Mouse (Mus musculus): Measurements from ENCODE around the gene Strn4. TPM values are rescaled to one million over a fixed set of nuclear protein-coding genes. Genes with fewer than 3 reads are reported as not detected.

Gene Strn4
- polyA plus RNA-seq, 1 experiment from 2014 or later = 33.7 TPM

- peaks cover 57% of the 10 kb centered on the region for H3K36me3 ChIP-seq (ENCODE audit: control insufficient read depth, insufficient read depth)
- H3K4me1 ChIP-seq (replicated peaks; ENCODE audit: control insufficient read depth, insufficient read depth, low read length) = no peaks in the 10 kb centered on the region
- no peaks in the 10 kb centered on the region for H3K9me3 ChIP-seq (ENCODE audit: control insufficient read depth)
- no peaks in the 10 kb centered on the region for H3K27me3 ChIP-seq (replicated peaks; ENCODE audit: control insufficient read depth, insufficient read depth, low read length)
- no peak overlapping the region for H3K4me2 ChIP-seq (replicated peaks; ENCODE audit: low read depth)
- no peak overlapping the region for H3K27ac ChIP-seq (ENCODE audit: low read depth, low read length)
- 92% methylated on average over 18 of the region's 18 CpGs for WGBS
- no peak overlapping the region for H3K9ac ChIP-seq (ENCODE audit: low read depth, low read length)
- H3K4me3 ChIP-seq (ENCODE audit: low read depth, low read length) = no peak overlapping the region
- no peak for TF ChIP-seq CTCF (IDR thresholded peaks at IDR 0.05; ENCODE audit: low read depth)
- no peak for ATAC-seq
These were observed 22.5 kb downstream of the Strn4 start for GRCm38 (mm10) chr7:16837916-16838803.

DNA sequence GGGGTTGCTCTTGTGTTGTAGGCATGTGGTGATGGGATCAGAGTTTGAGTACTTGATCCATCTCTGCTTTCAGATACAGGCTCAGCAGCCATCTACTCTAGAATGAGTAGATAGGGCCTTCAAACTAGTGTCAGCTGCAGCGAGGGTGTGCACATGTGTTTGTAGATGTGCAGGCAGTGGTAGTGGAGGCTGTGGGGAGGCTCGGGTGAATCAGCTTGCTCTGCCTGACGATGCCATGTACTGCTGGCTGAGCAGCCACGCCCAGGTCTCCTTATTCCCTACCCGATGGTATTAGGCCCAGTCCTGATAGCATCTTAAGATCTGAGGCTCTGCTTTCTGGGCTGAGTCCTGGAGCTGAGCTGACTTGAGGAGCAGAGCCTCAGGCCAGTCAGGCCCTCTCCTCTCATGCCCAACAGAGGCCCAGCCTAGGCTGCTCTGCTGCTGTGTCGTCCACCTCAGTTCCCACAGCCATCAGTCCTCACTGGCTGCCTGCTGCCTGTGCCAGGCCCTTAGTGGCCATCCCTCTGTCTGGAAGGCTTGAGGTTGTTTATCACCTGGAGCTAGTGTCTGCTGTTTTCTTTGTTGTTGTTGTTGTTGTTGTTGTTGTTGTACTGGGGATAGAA, 23.2 kb downstream of the Strn4 start:
- Histone ChIP-seq H3K4me2 (replicated peaks; ENCODE audit: low read depth) (no peak overlapping the region), H3K4me3 (ENCODE audit: low read depth, low read length) (no peak overlapping the region), H3K4me1 (replicated peaks; ENCODE audit: control insufficient read depth, insufficient read depth, low read length) (no peaks in the 10 kb centered on the region), H3K27ac (ENCODE audit: low read depth, low read length) (no peak overlapping the region), H3K36me3 (ENCODE audit: control insufficient read depth, insufficient read depth) (peaks cover 49% of the 10 kb centered on the region), H3K9ac (ENCODE audit: low read depth, low read length) (no peak overlapping the region), H3K9me3 (ENCODE audit: control insufficient read depth) (no peaks in the 10 kb centered on the region), H3K27me3 (replicated peaks; ENCODE audit: control insufficient read depth, insufficient read depth, low read length) (no peaks in the 10 kb centered on the region)
- 68% methylated on average over 6 of the region's 6 CpGs for WGBS
- TF ChIP-seq CTCF (IDR thresholded peaks at IDR 0.05; ENCODE audit: low read depth) = no peak
- ATAC-seq = no peak

GRCm38 (mm10) chr7:16839427-16840108, 23.9 kb downstream of the Strn4 start:
- no peaks in the 10 kb centered on the region for H3K4me1 ChIP-seq (replicated peaks; ENCODE audit: control insufficient read depth, insufficient read depth, low read length)
- no peak overlapping the region for H3K9ac ChIP-seq (ENCODE audit: low read depth, low read length)
- H3K4me2 ChIP-seq (replicated peaks; ENCODE audit: low read depth) = no peak overlapping the region
- no peak overlapping the region for H3K27ac ChIP-seq (ENCODE audit: low read depth, low read length)
- no peaks in the 10 kb centered on the region for H3K27me3 ChIP-seq (replicated peaks; ENCODE audit: control insufficient read depth, insufficient read depth, low read length)
- WGBS = 91% methylated on average over 12 of the region's 12 CpGs
- TF ChIP-seq CTCF (IDR thresholded peaks at IDR 0.05; ENCODE audit: low read depth) = no peak
- ATAC-seq = no peak
- no peaks in the 10 kb centered on the region for H3K9me3 ChIP-seq (ENCODE audit: control insufficient read depth)
- no peak overlapping the region for H3K4me3 ChIP-seq (ENCODE audit: low read depth, low read length)
- peaks cover 46% of the 10 kb centered on the region for H3K36me3 ChIP-seq (ENCODE audit: control insufficient read depth, insufficient read depth)

DNA sequence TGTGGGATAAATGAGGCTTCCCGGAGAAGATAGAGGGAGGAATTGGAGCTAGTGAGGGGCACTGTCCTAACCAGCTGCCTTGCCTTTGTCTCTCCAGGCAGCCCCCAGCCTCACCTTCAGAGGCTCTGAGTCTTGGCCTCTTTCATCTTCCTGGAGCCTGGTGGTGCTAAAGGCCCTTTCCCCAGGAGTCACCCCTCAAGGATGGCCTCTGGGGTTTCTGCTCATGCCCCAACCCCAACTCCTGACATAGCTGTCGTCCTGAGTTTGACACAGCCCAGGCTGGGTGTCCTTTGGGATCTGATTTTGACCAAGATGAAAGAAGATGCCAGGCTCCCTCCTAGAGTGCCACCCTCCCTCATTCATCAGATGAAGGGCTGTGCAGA, 24.4 kb downstream of the Strn4 start:
- Histone ChIP-seq H3K4me3 (ENCODE audit: low read depth, low read length) (no peak overlapping the region), H3K27me3 (replicated peaks; ENCODE audit: control insufficient read depth, insufficient read depth, low read length) (no peaks in the 10 kb centered on the region), H3K27ac (ENCODE audit: low read depth, low read length) (no peak overlapping the region), H3K9me3 (ENCODE audit: control insufficient read depth) (no peaks in the 10 kb centered on the region), H3K4me2 (replicated peaks; ENCODE audit: low read depth) (no peak overlapping the region), H3K4me1 (replicated peaks; ENCODE audit: control insufficient read depth, insufficient read depth, low read length) (no peaks in the 10 kb centered on the region), H3K36me3 (ENCODE audit: control insufficient read depth, insufficient read depth) (peaks cover 41% of the 10 kb centered on the region), H3K9ac (ENCODE audit: low read depth, low read length) (no peak overlapping the region)
- no peak for ATAC-seq
- no peak for TF ChIP-seq CTCF (IDR thresholded peaks at IDR 0.05; ENCODE audit: low read depth)
- WGBS = 70% methylated on average over 2 of the region's 2 CpGs

DNA sequence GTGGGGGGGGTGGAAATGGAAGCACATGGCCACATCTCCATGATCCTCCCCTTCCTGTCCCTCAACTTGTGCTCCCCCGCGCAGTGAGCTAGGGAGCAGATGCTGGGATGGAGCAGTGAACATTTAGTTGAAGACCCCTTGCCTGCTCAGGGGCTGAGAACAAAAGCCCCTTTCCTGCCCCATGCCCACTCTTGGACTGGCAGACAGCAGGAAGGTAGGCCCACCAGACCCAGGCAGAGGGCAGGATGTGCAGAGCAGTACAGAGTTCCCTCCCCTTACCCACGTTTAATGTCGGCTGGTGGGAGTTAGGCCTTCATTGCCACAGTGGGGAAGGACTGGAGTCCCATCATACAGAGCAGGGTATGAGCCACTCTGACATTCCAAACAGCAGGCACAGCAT, 25.4 kb downstream of the Strn4 start:
- H3K9me3 ChIP-seq (ENCODE audit: control insufficient read depth) = no peaks in the 10 kb centered on the region
- peak overlapping the region; percentile 57 for H3K27ac ChIP-seq (ENCODE audit: low read depth, low read length)
- no peaks in the 10 kb centered on the region for H3K27me3 ChIP-seq (replicated peaks; ENCODE audit: control insufficient read depth, insufficient read depth, low read length)
- TF ChIP-seq CTCF (IDR thresholded peaks at IDR 0.05; ENCODE audit: low read depth) = no peak
- H3K4me3 ChIP-seq (ENCODE audit: low read depth, low read length) = no peak overlapping the region
- WGBS = 70% methylated on average over 4 of the region's 4 CpGs
- H3K9ac ChIP-seq (ENCODE audit: low read depth, low read length) = no peak overlapping the region
- ATAC-seq = no peak
- H3K4me1 ChIP-seq (replicated peaks; ENCODE audit: control insufficient read depth, insufficient read depth, low read length) = no peaks in the 10 kb centered on the region
- no peak overlapping the region for H3K4me2 ChIP-seq (replicated peaks; ENCODE audit: low read depth)
- peaks cover 39% of the 10 kb centered on the region for H3K36me3 ChIP-seq (ENCODE audit: control insufficient read depth, insufficient read depth)

Data from intestine, postnatal 0 days (tissue).